Mouse (Mus musculus) left cerebral cortex, adult 11 months (tissue): Measurements from ENCODE around the gene Brca2.
"Not testable (repeated sequence)": the region's sequence is repeated elsewhere in the genome, so short reads cannot be mapped to it uniquely, and the experiment has no call there.

Experiments
- DNase-seq: peaks from one replicate; pipeline ENCODE4 v3.0.0; 2022; ENCODE audit warnings: low spot score

Gene Brca2

GRCm38 (mm10) chr5:150521937-150522866, at the start of gene Brca2:
TSS of gene Brca2 (plus strand) at chr5:150522630.
- DNase-seq, result peak; percentile 76

- no peak for DNase-seq
These were observed 45.1 kb upstream of the Brca2 start for GRCm38 (mm10) chr5:150477364-150477763.

GRCm38 (mm10) chr5:150478612-150479011, 43.8 kb upstream of the Brca2 start:
- DNase-seq, result no peak

GRCm38 (mm10) chr5:150485198-150485597, 37.2 kb upstream of the Brca2 start:
- DNase-seq, result no peak

- DNase-seq, result no peak
These were observed 32.1 kb upstream of the Brca2 start for GRCm38 (mm10) chr5:150490285-150490684.

- no peak for DNase-seq
These were observed 31.6 kb upstream of the Brca2 start for GRCm38 (mm10) chr5:150490821-150491220.

- DNase-seq, result not testable (repeated sequence)
These were observed 30.8 kb upstream of the Brca2 start for GRCm38 (mm10) chr5:150491573-150492173.

- no peak for DNase-seq
These were observed 26.6 kb upstream of the Brca2 start for GRCm38 (mm10) chr5:150495792-150496191.

- DNase-seq, result no peak
These were observed 11.8 kb upstream of the Brca2 start for GRCm38 (mm10) chr5:150510451-150511225.

GRCm38 (mm10) chr5:150513264-150513663, 9.2 kb upstream of the Brca2 start:
- no peak for DNase-seq

- DNase-seq, result no peak
These were observed 8.4 kb upstream of the Brca2 start for GRCm38 (mm10) chr5:150514027-150514426.

- no peak for DNase-seq
These were observed 4.4 kb upstream of the Brca2 start, which contains the start of gene Zar1l for GRCm38 (mm10) chr5:150518064-150518463. TSS of gene Zar1l (minus strand) at chr5:150518164.

- DNase-seq, result no peak
These were observed 2.9 kb upstream of the Brca2 start for GRCm38 (mm10) chr5:150519551-150519950.

- DNase-seq, result no peak
These were observed 421 bp downstream of the Brca2 start for GRCm38 (mm10) chr5:150522867-150523234.

GRCm38 (mm10) chr5:150525239-150525638, 2.8 kb downstream of the Brca2 start:
- no peak for DNase-seq

GRCm38 (mm10) chr5:150541302-150541701, 18.9 kb downstream of the Brca2 start:
- no peak for DNase-seq

GRCm38 (mm10) chr5:150543184-150543583, 20.8 kb downstream of the Brca2 start:
- DNase-seq, result no peak

- no peak for DNase-seq
These were observed 29.2 kb downstream of the Brca2 start for GRCm38 (mm10) chr5:150551637-150552036.

GRCm38 (mm10) chr5:150559519-150560103, 37.2 kb downstream of the Brca2 start:
- no peak for DNase-seq

- DNase-seq, result no peak
These were observed 38.4 kb downstream of the Brca2 start for GRCm38 (mm10) chr5:150560851-150561250.

GRCm38 (mm10) chr5:150561376-150561775, 38.9 kb downstream of the Brca2 start:
- DNase-seq, result no peak

- no peak for DNase-seq
These were observed 39.4 kb downstream of the Brca2 start for GRCm38 (mm10) chr5:150561783-150562182.
